Mouse (Mus musculus): ENCODE results near the gene Lyplal1. TPM values are rescaled to one million over a fixed set of nuclear protein-coding genes. Genes with fewer than 3 reads are reported as not detected.

Gene Lyplal1
- polyA plus RNA-seq, 1 experiment, result 0.78 TPM

- no peaks in the 10 kb centered on the region for H3K36me3 ChIP-seq (ENCODE audit: control insufficient read depth, insufficient read depth, low read length)
- no peak overlapping the region for H3K27ac ChIP-seq (ENCODE audit: insufficient read depth, low read length)
- no peak for DNase-seq (ENCODE audit: low read depth in 1 of 2, low spot score in 2 of 2)
- 54% methylated on average over 6 of the region's 6 CpGs for WGBS
- no peaks in the 10 kb centered on the region for H3K4me1 ChIP-seq (ENCODE audit: control insufficient read depth, insufficient read depth, insufficient read length)
- TF ChIP-seq CTCF (IDR thresholded peaks at IDR 0.05; ENCODE audit: extremely low read depth, insufficient read depth, insufficient read length, insufficient replicate concordance) (no peak), POLR2A (IDR thresholded peaks at IDR 0.05; ENCODE audit: low read depth, low read length) (no peak)
- no peaks in the 10 kb centered on the region for H3K27me3 ChIP-seq (ENCODE audit: control insufficient read depth, insufficient read depth, low read length)
- no peak overlapping the region for H3K4me3 ChIP-seq (ENCODE audit: extremely low read depth, insufficient read depth, insufficient read length)
Measured at GRCm38 (mm10) chr1:186136636-186137380, 19.7 kb upstream of the Lyplal1 start.

GRCm38 (mm10) chr1:186131465-186131864, 14.4 kb upstream of the Lyplal1 start:
- no peak overlapping the region for H3K27ac ChIP-seq (ENCODE audit: insufficient read depth, low read length)
- 73% methylated on average over 3 of the region's 3 CpGs for WGBS
- no peaks in the 10 kb centered on the region for H3K27me3 ChIP-seq (ENCODE audit: control insufficient read depth, insufficient read depth, low read length)
- TF ChIP-seq POLR2A (IDR thresholded peaks at IDR 0.05; ENCODE audit: low read depth, low read length) (no peak), CTCF (IDR thresholded peaks at IDR 0.05; ENCODE audit: extremely low read depth, insufficient read depth, insufficient read length, insufficient replicate concordance) (no peak)
- no peaks in the 10 kb centered on the region for H3K4me1 ChIP-seq (ENCODE audit: control insufficient read depth, insufficient read depth, insufficient read length)
- no peak for DNase-seq (ENCODE audit: low read depth in 1 of 2, low spot score in 2 of 2)
- H3K36me3 ChIP-seq (ENCODE audit: control insufficient read depth, insufficient read depth, low read length), result no peaks in the 10 kb centered on the region
- H3K4me3 ChIP-seq (ENCODE audit: extremely low read depth, insufficient read depth, insufficient read length), result no peak overlapping the region

GRCm38 (mm10) chr1:186128940-186129339, 11.8 kb upstream of the Lyplal1 start:
- no peak overlapping the region for H3K27ac ChIP-seq (ENCODE audit: insufficient read depth, low read length)
- H3K4me1 ChIP-seq (ENCODE audit: control insufficient read depth, insufficient read depth, insufficient read length), result no peaks in the 10 kb centered on the region
- no peak overlapping the region for H3K4me3 ChIP-seq (ENCODE audit: extremely low read depth, insufficient read depth, insufficient read length)
- WGBS, result 87% methylated on average over 8 of the region's 8 CpGs
- no peaks in the 10 kb centered on the region for H3K36me3 ChIP-seq (ENCODE audit: control insufficient read depth, insufficient read depth, low read length)
- TF ChIP-seq POLR2A (IDR thresholded peaks at IDR 0.05; ENCODE audit: low read depth, low read length), result no peak
- TF ChIP-seq CTCF (IDR thresholded peaks at IDR 0.05; ENCODE audit: extremely low read depth, insufficient read depth, insufficient read length, insufficient replicate concordance), result no peak
- H3K27me3 ChIP-seq (ENCODE audit: control insufficient read depth, insufficient read depth, low read length), result no peaks in the 10 kb centered on the region
- DNase-seq (ENCODE audit: low read depth in 1 of 2, low spot score in 2 of 2), result no peak

GRCm38 (mm10) chr1:186126313-186126862, 9.3 kb upstream of the Lyplal1 start:
- no peak for DNase-seq (ENCODE audit: low read depth in 1 of 2, low spot score in 2 of 2)
- no peaks in the 10 kb centered on the region for H3K27me3 ChIP-seq (ENCODE audit: control insufficient read depth, insufficient read depth, low read length)

GRCm38 (mm10) chr1:186123690-186124089, 6.6 kb upstream of the Lyplal1 start:
- TF ChIP-seq POLR2A (IDR thresholded peaks at IDR 0.05; ENCODE audit: low read depth, low read length) (no peak), CTCF (IDR thresholded peaks at IDR 0.05; ENCODE audit: extremely low read depth, insufficient read depth, insufficient read length, insufficient replicate concordance) (no peak)
- no peak overlapping the region for H3K4me3 ChIP-seq (ENCODE audit: extremely low read depth, insufficient read depth, insufficient read length)

More at GRCm38 (mm10) chr1:186126313-186126862, 9.3 kb upstream of the Lyplal1 start:
- no peaks in the 10 kb centered on the region for H3K4me1 ChIP-seq (ENCODE audit: control insufficient read depth, insufficient read depth, insufficient read length)
- WGBS, result 85% methylated on average over 6 of the region's 6 CpGs
- no peak for TF ChIP-seq POLR2A (IDR thresholded peaks at IDR 0.05; ENCODE audit: low read depth, low read length)
- no peak for TF ChIP-seq CTCF (IDR thresholded peaks at IDR 0.05; ENCODE audit: extremely low read depth, insufficient read depth, insufficient read length, insufficient replicate concordance)
- H3K27ac ChIP-seq (ENCODE audit: insufficient read depth, low read length), result no peak overlapping the region
- H3K4me3 ChIP-seq (ENCODE audit: extremely low read depth, insufficient read depth, insufficient read length), result no peak overlapping the region
- H3K36me3 ChIP-seq (ENCODE audit: control insufficient read depth, insufficient read depth, low read length), result no peaks in the 10 kb centered on the region

GRCm38 (mm10) chr1:186119856-186120255, 2.7 kb upstream of the Lyplal1 start:
- peaks cover 7% of the 10 kb centered on the region; the same call in 1 of the 2 replicates for H3K4me1 ChIP-seq (ENCODE audit: control insufficient read depth, insufficient read depth, insufficient read length)
- no peak for DNase-seq (ENCODE audit: low read depth in 1 of 2, low spot score in 2 of 2)
- 75% methylated on average over 5 of the region's 5 CpGs for WGBS
- no peak overlapping the region for H3K27ac ChIP-seq (ENCODE audit: insufficient read depth, low read length)
- H3K27me3 ChIP-seq (ENCODE audit: control insufficient read depth, insufficient read depth, low read length), result no peaks in the 10 kb centered on the region
- no peak overlapping the region for H3K4me3 ChIP-seq (ENCODE audit: extremely low read depth, insufficient read depth, insufficient read length)
- no peak for TF ChIP-seq POLR2A (IDR thresholded peaks at IDR 0.05; ENCODE audit: low read depth, low read length)
- no peak for TF ChIP-seq CTCF (IDR thresholded peaks at IDR 0.05; ENCODE audit: extremely low read depth, insufficient read depth, insufficient read length, insufficient replicate concordance)
- H3K36me3 ChIP-seq (ENCODE audit: control insufficient read depth, insufficient read depth, low read length), result no peaks in the 10 kb centered on the region

More at GRCm38 (mm10) chr1:186123690-186124089, 6.6 kb upstream of the Lyplal1 start:
- Histone ChIP-seq H3K27me3 (ENCODE audit: control insufficient read depth, insufficient read depth, low read length) (no peaks in the 10 kb centered on the region), H3K36me3 (ENCODE audit: control insufficient read depth, insufficient read depth, low read length) (no peaks in the 10 kb centered on the region), H3K27ac (ENCODE audit: insufficient read depth, low read length) (no peak overlapping the region), H3K4me1 (ENCODE audit: control insufficient read depth, insufficient read depth, insufficient read length) (no peaks in the 10 kb centered on the region)
- no peak for DNase-seq (ENCODE audit: low read depth in 1 of 2, low spot score in 2 of 2)

- DNase-seq (ENCODE audit: low read depth in 1 of 2, low spot score in 2 of 2), result no peak
- TF ChIP-seq CTCF (IDR thresholded peaks at IDR 0.05; ENCODE audit: extremely low read depth, insufficient read depth, insufficient read length, insufficient replicate concordance) (no peak), POLR2A (IDR thresholded peaks at IDR 0.05; ENCODE audit: low read depth, low read length) (no peak)
- H3K27me3 ChIP-seq (ENCODE audit: control insufficient read depth, insufficient read depth, low read length), result no peaks in the 10 kb centered on the region
- H3K4me3 ChIP-seq (ENCODE audit: extremely low read depth, insufficient read depth, insufficient read length), result no peak overlapping the region
- WGBS, result 77% methylated on average over 7 of the region's 7 CpGs
- H3K27ac ChIP-seq (ENCODE audit: insufficient read depth, low read length), result no peak overlapping the region
- H3K36me3 ChIP-seq (ENCODE audit: control insufficient read depth, insufficient read depth, low read length), result no peaks in the 10 kb centered on the region
- H3K4me1 ChIP-seq (ENCODE audit: control insufficient read depth, insufficient read depth, insufficient read length), result peaks cover 7% of the 10 kb centered on the region; the same call in 1 of the 2 replicates
Measured at GRCm38 (mm10) chr1:186116086-186116600, 967 bp downstream of the Lyplal1 start.

Measured in spleen, adult 2 months (tissue).